Mouse (Mus musculus): ENCODE measurements around the gene Tbl1xr1.

Gene Tbl1xr1

GRCm38 (mm10) chr3:22142846-22143641 lies 66.6 kb downstream of the Tbl1xr1 start:
- DNase-seq, result no peak

GRCm38 (mm10) chr3:22144255-22144654 lies 67.8 kb downstream of the Tbl1xr1 start:
- DNase-seq, result no peak

- DNase-seq, result no peak
Measured at GRCm38 (mm10) chr3:22147433-22147927, 71.0 kb downstream of the Tbl1xr1 start.

GRCm38 (mm10) chr3:22148306-22148932 lies 72.0 kb downstream of the Tbl1xr1 start:
- DNase-seq, result no peak

- no peak for DNase-seq
Measured at GRCm38 (mm10) chr3:22150872-22151530, 74.5 kb downstream of the Tbl1xr1 start.

GRCm38 (mm10) chr3:22152773-22153172 lies 76.3 kb downstream of the Tbl1xr1 start:
- no peak for DNase-seq

GRCm38 (mm10) chr3:22154522-22154921 lies 78.1 kb downstream of the Tbl1xr1 start:
- DNase-seq, result no peak

- DNase-seq, result no peak
Measured at GRCm38 (mm10) chr3:22156397-22156796, 79.9 kb downstream of the Tbl1xr1 start.

- no peak for DNase-seq
Measured at GRCm38 (mm10) chr3:22162948-22163347, 86.5 kb downstream of the Tbl1xr1 start.

GRCm38 (mm10) chr3:22167856-22168255 lies 91.4 kb downstream of the Tbl1xr1 start:
- DNase-seq, result no peak

GRCm38 (mm10) chr3:22168432-22168831 lies 92.0 kb downstream of the Tbl1xr1 start:
- no peak for DNase-seq

- DNase-seq, result no peak
Measured at GRCm38 (mm10) chr3:22171526-22171925, 95.1 kb downstream of the Tbl1xr1 start.

GRCm38 (mm10) chr3:22172410-22172809 lies 96.0 kb downstream of the Tbl1xr1 start:
- DNase-seq, result no peak

- DNase-seq, result no peak
Measured at GRCm38 (mm10) chr3:22173171-22173570, 96.7 kb downstream of the Tbl1xr1 start.

- DNase-seq, result no peak
Measured at GRCm38 (mm10) chr3:22174232-22174631, 97.8 kb downstream of the Tbl1xr1 start.

- no peak for DNase-seq
Measured at GRCm38 (mm10) chr3:22180076-22180475, 103.6 kb downstream of the Tbl1xr1 start.

- DNase-seq, result no peak
Measured at GRCm38 (mm10) chr3:22181026-22181425, 104.6 kb downstream of the Tbl1xr1 start.

- no peak for DNase-seq
Measured at GRCm38 (mm10) chr3:22185265-22185664, 108.8 kb downstream of the Tbl1xr1 start.

- no peak for DNase-seq
Measured at GRCm38 (mm10) chr3:22190498-22190897, 114.0 kb downstream of the Tbl1xr1 start.

- no peak for DNase-seq
Measured at GRCm38 (mm10) chr3:22192931-22193330, 116.5 kb downstream of the Tbl1xr1 start.

GRCm38 (mm10) chr3:22194185-22194856 lies 117.9 kb downstream of the Tbl1xr1 start:
- DNase-seq, result no peak

GRCm38 (mm10) chr3:22198802-22199201 lies 122.3 kb downstream of the Tbl1xr1 start:
- no peak for DNase-seq

- DNase-seq, result no peak
Measured at GRCm38 (mm10) chr3:22204186-22204585, 127.7 kb downstream of the Tbl1xr1 start.

All from kidney, adult 18-20 months (tissue).